Mouse (Mus musculus): Measurements from ENCODE around the gene Gnai3.

- TF ChIP-seq CTCF (IDR thresholded peaks at IDR 0.05; ENCODE audit: borderline replicate concordance, control insufficient read depth, extremely low read depth, insufficient read depth, low read length, poor library complexity) = no peak
- no peak for TF ChIP-seq POLR2A (IDR thresholded peaks at IDR 0.05; ENCODE audit: control insufficient read depth, extremely low read depth, insufficient read depth, low read length, poor library complexity)
Measured at GRCm38 (mm10) chr3:108129367-108129766, 16.6 kb downstream of the Gnai3 start.
